Mouse (Mus musculus) bone marrow macrophage, adult 2 months (primary cell): Measurements from ENCODE around the gene Fam241b.

ENCODE experiments used
- CTCF ChIP-seq: IDR thresholded peaks from 2 replicates; pipeline ENCODE4 v1.5.1; 2012; ENCODE audit warnings: low read depth, mild to moderate bottlenecking, low read length, moderate library complexity
- POLR2A ChIP-seq: IDR thresholded peaks from 2 replicates; pipeline ENCODE4 v1.6.1; 2012; ENCODE audit warnings: mild to moderate bottlenecking, low read depth, low read length, borderline replicate concordance

GRCm38 (mm10) chr10:62186882-62187281 is 43.2 kb upstream of the Fam241b start:
- TF ChIP-seq CTCF: peak; percentile 85
- no peak for TF ChIP-seq POLR2A
